Mouse (Mus musculus): ENCODE data around the gene Rpusd1.

Rpusd1 gene

DNA sequence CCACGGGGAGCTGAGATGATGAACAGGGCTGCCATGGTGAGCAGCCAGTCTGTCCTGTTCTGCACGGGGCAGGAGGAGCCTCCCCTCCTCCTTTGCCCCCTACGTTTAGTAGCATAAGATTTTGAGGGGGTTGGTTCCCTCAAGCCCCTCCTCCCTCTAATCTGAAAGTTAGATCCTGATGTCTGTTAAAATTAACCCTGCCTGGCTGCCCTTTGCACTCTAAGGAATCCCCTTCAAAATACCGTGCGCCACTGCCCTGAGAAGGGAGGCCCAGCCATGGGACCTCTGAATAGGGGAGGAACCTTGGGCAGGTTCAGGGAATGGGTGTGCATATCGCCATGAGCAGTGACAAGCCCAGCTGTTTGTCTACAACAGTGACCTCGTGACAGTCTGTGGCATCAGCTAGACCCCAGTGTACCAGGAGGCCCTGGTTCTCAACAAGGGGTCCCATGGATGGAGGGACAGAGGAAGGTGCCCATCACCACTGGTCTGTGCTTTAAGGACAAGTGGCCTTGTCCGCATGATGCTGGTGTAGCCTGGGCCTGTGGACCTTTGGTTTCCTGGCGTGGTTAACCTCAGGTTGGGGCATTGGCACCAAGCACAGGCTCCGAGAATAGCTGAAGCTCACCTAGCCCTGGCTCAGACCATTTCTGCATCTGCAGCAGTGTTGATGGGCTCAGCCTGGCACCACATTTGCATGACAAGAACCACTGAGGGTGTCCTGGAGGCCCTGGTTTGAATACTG lies 48.0 kb downstream of the Rpusd1 start:
- DNase-seq (ENCODE audit: extremely low read depth, insufficient read length, low spot score) = no peak

DNA sequence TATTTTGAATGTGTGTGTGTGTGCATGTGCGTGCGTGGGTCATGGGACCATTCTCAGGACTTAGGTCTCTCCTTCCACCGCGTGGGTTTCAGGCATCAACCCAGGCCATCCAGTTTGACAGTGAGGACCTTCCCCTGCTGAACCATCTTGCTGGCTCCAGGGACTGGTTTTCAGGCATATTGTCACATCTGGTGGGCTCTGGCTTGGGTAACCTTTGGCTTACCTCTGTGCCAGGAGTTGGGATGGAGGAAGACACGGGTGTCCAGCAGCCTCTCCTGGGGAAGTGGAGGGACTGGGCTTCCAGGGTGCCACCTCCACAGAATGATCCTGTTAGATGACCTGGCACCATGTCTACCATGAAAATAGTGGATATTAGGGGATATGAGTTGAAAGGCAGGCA lies 50.5 kb downstream of the Rpusd1 start:
- no peak for DNase-seq (ENCODE audit: extremely low read depth, insufficient read length, low spot score)
